Mouse (Mus musculus): ENCODE measurements around the gene Cenpp. TPM values are rescaled to one million over a fixed set of nuclear protein-coding genes. Genes with fewer than 3 reads are reported as not detected.
A peak's percentile ranks its signal among the peaks of the same experiment; 100 is the strongest.

The Cenpp gene
- polyA plus RNA-seq, 1 experiment, result 9.9 TPM

DNA sequence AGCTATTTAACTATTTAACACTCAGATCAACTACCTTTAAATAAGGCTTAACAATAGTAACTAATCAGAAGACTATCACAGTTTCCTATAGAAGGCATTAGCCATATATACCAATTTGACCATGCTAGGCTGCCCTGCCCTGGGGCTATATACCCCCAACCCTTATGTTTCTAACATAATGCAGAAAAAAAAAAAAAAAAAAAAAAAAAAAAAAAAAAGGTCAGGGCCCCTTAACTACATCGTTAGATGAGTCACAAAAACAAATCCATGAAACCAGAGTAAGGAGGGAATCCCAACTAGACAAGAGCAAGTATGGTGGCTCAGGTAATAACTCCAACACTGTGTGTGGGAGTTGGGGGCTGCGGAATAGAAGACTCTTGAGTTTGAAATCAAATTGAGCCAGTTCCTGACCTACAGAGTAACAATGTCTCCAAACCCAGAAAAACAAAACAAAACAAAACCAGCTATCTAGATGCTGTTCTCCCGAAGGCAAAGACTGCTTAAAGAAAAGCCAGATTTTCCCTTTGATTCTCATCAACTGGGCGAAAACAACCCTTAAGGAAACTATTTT, 719 bp downstream of the Cenpp start:
- Histone ChIP-seq H3K27ac (ENCODE audit: control insufficient read depth, insufficient read depth, low read depth, low read length, poor library complexity) (no peak overlapping the region), H3K4me3 (replicated peaks; ENCODE audit: control insufficient read depth, low read depth, low read length) (peak overlapping the region; percentile 93), H3K4me1 (ENCODE audit: control insufficient read depth, insufficient read depth, low read length) (no peaks in the 10 kb centered on the region; the same call in none of the 2 replicates)
- no peak for TF ChIP-seq POLR2A (IDR thresholded peaks at IDR 0.05; ENCODE audit: borderline replicate concordance, control insufficient read depth, low read depth, low read length)
- TF ChIP-seq CTCF (IDR thresholded peaks at IDR 0.05; ENCODE audit: control insufficient read depth, insufficient read depth, low read length), result no peak
- WGBS, result 1% methylated on average over 4 of the region's 4 CpGs

GRCm38 (mm10) chr13:49651136-49651535, 1.4 kb downstream of the Cenpp start:
- TF ChIP-seq POLR2A (IDR thresholded peaks at IDR 0.05; ENCODE audit: borderline replicate concordance, control insufficient read depth, low read depth, low read length), result no peak
- Histone ChIP-seq H3K4me3 (replicated peaks; ENCODE audit: control insufficient read depth, low read depth, low read length) (peak overlapping the region; percentile 34), H3K27ac (ENCODE audit: control insufficient read depth, insufficient read depth, low read depth, low read length, poor library complexity) (no peak overlapping the region), H3K4me1 (ENCODE audit: control insufficient read depth, insufficient read depth, low read length) (no peaks in the 10 kb centered on the region; the same call in none of the 2 replicates)
- 51% methylated on average over 2 of the region's 2 CpGs for WGBS

GRCm38 (mm10) chr13:49646019-49646418, 6.6 kb downstream of the Cenpp start:
- 53% methylated on average over 1 of the region's 1 CpGs for WGBS
- TF ChIP-seq CTCF (IDR thresholded peaks at IDR 0.05; ENCODE audit: control insufficient read depth, insufficient read depth, low read length) (no peak), POLR2A (IDR thresholded peaks at IDR 0.05; ENCODE audit: borderline replicate concordance, control insufficient read depth, low read depth, low read length) (no peak)
- Histone ChIP-seq H3K4me1 (ENCODE audit: control insufficient read depth, insufficient read depth, low read length) (no peaks in the 10 kb centered on the region; the same call in 1 of the 2 replicates), H3K4me3 (replicated peaks; ENCODE audit: control insufficient read depth, low read depth, low read length) (no peak overlapping the region), H3K27ac (ENCODE audit: control insufficient read depth, insufficient read depth, low read depth, low read length, poor library complexity) (no peak overlapping the region)

DNA sequence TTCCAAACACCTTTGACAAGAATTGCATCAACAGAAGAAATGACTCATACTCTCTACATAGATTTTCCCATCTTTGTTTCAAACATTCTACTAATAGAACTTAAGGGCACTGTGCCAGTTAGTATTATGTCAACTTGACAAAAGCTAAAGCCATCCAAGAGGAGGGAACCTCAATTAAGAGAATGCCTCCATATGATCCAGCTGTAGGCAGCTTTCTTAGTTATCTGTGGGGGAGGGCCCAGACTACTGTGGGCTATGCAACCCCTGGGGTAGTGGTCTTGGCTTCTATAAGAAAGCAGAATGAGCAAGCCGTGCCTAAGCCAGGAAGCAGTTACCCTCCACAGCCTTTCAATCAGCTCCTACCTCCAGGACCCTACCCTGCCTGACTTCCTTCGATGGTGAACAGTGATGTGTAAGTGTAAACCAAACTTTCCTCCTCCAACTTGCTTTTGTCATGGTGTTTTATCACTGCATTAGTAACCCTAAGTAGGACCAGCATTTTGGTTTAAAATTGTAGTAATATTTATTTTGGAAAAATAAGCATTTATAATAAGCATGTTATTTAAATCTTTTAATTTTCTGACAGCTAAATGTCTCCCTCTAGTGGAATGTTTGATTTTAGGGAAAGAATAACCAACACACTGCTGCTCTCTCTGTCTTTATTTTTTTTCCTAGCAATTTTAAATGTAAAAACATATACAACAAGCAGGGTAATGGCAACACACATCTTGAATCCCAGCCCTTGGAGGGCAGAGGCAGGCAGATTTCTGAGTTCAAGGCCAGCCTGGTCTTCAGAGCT, 7.7 kb downstream of the Cenpp start:
- TF ChIP-seq POLR2A (IDR thresholded peaks at IDR 0.05; ENCODE audit: borderline replicate concordance, control insufficient read depth, low read depth, low read length), result no peak
- no peak for TF ChIP-seq CTCF (IDR thresholded peaks at IDR 0.05; ENCODE audit: control insufficient read depth, insufficient read depth, low read length)
- Histone ChIP-seq H3K27ac (ENCODE audit: control insufficient read depth, insufficient read depth, low read depth, low read length, poor library complexity) (no peak overlapping the region), H3K4me3 (replicated peaks; ENCODE audit: control insufficient read depth, low read depth, low read length) (no peak overlapping the region), H3K4me1 (ENCODE audit: control insufficient read depth, insufficient read depth, low read length) (no peaks in the 10 kb centered on the region)
- 68% methylated on average over 2 of the region's 2 CpGs for WGBS

GRCm38 (mm10) chr13:49643669-49644362, 8.8 kb downstream of the Cenpp start:
- Histone ChIP-seq H3K4me1 (ENCODE audit: control insufficient read depth, insufficient read depth, low read length) (no peaks in the 10 kb centered on the region), H3K27ac (ENCODE audit: control insufficient read depth, insufficient read depth, low read depth, low read length, poor library complexity) (no peak overlapping the region), H3K4me3 (replicated peaks; ENCODE audit: control insufficient read depth, low read depth, low read length) (no peak overlapping the region)
- no peak for TF ChIP-seq CTCF (IDR thresholded peaks at IDR 0.05; ENCODE audit: control insufficient read depth, insufficient read depth, low read length)
- TF ChIP-seq POLR2A (IDR thresholded peaks at IDR 0.05; ENCODE audit: borderline replicate concordance, control insufficient read depth, low read depth, low read length), result no peak

DNA sequence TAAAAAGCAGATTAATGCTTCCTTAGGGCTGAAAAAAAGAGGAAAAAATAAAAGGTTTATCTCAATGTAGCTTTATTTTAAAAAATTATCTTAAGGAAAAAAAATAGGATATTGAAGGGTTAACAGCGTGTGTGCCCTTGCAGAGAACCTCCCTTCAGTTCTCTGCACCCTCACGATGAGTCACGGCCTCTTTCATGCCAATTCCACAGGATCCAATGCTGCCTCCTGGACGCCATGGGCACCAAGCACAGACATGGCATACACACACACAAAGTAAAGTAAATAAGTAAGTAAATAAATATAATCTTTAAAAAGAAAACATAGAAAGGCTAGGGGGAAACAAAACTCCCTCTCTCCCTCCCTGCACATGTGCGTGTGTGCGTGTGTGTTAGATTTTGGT, 9.9 kb downstream of the Cenpp start:
- H3K27ac ChIP-seq (ENCODE audit: control insufficient read depth, insufficient read depth, low read depth, low read length, poor library complexity), result no peak overlapping the region
- TF ChIP-seq POLR2A (IDR thresholded peaks at IDR 0.05; ENCODE audit: borderline replicate concordance, control insufficient read depth, low read depth, low read length) (no peak), CTCF (IDR thresholded peaks at IDR 0.05; ENCODE audit: control insufficient read depth, insufficient read depth, low read length) (no peak)
- WGBS, result 88% methylated on average over 6 of the region's 6 CpGs
- no peak overlapping the region for H3K4me3 ChIP-seq (replicated peaks; ENCODE audit: control insufficient read depth, low read depth, low read length)
- H3K4me1 ChIP-seq (ENCODE audit: control insufficient read depth, insufficient read depth, low read length), result no peaks in the 10 kb centered on the region

DNA sequence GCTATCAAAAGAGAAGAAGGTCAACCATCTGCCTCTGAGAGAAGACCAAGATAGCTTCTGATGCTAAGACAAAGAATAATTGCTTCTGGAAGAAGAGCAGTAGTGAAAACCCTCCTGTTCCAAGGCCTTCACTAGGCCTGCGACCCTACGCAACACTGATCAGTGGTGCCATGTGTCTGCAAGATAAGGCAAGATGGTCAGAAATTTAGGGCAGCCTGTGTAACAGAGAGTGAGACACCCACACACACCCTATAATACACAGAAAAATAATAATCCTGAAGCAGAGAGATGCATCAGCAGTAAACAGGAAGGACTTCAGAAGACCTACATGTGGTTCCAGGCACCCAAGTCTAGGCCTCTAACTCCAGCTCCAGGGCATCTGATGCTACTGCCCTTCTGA, 12.6 kb downstream of the Cenpp start:
- no peaks in the 10 kb centered on the region for H3K4me1 ChIP-seq (ENCODE audit: control insufficient read depth, insufficient read depth, low read length)
- H3K4me3 ChIP-seq (replicated peaks; ENCODE audit: control insufficient read depth, low read depth, low read length), result no peak overlapping the region
- WGBS, result 73% methylated on average over 2 of the region's 2 CpGs
- no peak overlapping the region for H3K27ac ChIP-seq (ENCODE audit: control insufficient read depth, insufficient read depth, low read depth, low read length, poor library complexity)
- TF ChIP-seq POLR2A (IDR thresholded peaks at IDR 0.05; ENCODE audit: borderline replicate concordance, control insufficient read depth, low read depth, low read length), result no peak
- TF ChIP-seq CTCF (IDR thresholded peaks at IDR 0.05; ENCODE audit: control insufficient read depth, insufficient read depth, low read length), result no peak

- H3K4me3 ChIP-seq (replicated peaks; ENCODE audit: control insufficient read depth, low read depth, low read length), result no peak overlapping the region
- H3K4me1 ChIP-seq (ENCODE audit: control insufficient read depth, insufficient read depth, low read length), result peaks cover 3% of the 10 kb centered on the region; the same call in 1 of the 2 replicates
- no peak for TF ChIP-seq CTCF (IDR thresholded peaks at IDR 0.05; ENCODE audit: control insufficient read depth, insufficient read depth, low read length)
- no peak for TF ChIP-seq POLR2A (IDR thresholded peaks at IDR 0.05; ENCODE audit: borderline replicate concordance, control insufficient read depth, low read depth, low read length)
- no peak overlapping the region for H3K27ac ChIP-seq (ENCODE audit: control insufficient read depth, insufficient read depth, low read depth, low read length, poor library complexity)
- WGBS, result 94% methylated on average over 2 of the region's 2 CpGs
Observed at GRCm38 (mm10) chr13:49629076-49629475, 23.5 kb downstream of the Cenpp start.

Data from bone marrow, adult 2 months (tissue).